Mouse (Mus musculus) c-Kit-negative CD71-positive TER-119-positive erythroid progenitor cells, embryonic 14.5 days (primary cell): ENCODE data around the gene Pax9.

Source experiments
- DNase-seq: peaks from one replicate; pipeline ENCODE4 v3.0.0-alpha.2; 2013; ENCODE audit warnings: low read depth, low spot score

Pax9 gene

GRCm38 (mm10) chr12:56691427-56692079 lies at the start of gene Pax9:
Pax9 (plus strand) TSS chr12:56691767.
- no peak for DNase-seq

GRCm38 (mm10) chr12:56669451-56670122 lies 22.0 kb upstream of the Pax9 start:
- no peak for DNase-seq

- DNase-seq: no peak
Measured at GRCm38 (mm10) chr12:56670795-56671194, 20.8 kb upstream of the Pax9 start.

DNA sequence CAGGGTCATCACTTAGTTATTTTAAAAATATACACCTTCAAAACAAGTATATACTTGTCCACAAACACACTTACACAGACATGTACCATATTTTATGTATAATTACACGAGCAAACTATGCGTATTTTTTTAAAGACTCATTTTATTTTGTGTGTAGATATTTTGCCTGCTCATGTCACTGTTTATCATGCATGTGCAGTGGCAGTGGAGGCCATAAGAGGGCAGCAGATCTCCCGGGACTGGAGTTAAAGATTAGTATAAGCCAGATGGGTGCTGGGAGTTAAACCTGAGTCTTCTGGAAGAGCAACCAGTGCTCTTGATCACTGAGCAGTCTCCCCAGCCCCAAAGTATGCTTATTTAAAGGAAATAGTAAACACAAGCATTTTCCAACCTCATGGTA lies 16.8 kb upstream of the Pax9 start:
- DNase-seq: no peak

DNA sequence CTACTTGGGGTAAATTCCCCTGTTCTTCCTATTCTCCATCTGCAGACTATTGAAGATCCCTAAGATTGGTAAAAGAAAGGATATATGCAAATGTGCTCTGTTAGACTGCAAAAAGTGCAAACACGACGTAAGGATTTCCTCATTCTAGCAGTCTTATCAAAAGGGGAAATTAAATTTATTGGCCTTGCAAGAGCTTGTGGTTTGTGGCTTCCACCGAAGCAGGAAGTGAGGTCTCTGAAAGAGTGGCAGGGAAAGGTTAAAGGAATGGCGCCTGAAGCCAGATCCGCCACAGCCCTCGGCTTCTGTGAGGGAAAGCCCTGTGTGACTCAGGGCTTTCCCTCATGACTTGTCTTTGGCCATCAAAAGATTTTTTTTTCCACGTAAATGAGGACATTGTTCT lies 13.9 kb upstream of the Pax9 start:
- no peak for DNase-seq

DNA sequence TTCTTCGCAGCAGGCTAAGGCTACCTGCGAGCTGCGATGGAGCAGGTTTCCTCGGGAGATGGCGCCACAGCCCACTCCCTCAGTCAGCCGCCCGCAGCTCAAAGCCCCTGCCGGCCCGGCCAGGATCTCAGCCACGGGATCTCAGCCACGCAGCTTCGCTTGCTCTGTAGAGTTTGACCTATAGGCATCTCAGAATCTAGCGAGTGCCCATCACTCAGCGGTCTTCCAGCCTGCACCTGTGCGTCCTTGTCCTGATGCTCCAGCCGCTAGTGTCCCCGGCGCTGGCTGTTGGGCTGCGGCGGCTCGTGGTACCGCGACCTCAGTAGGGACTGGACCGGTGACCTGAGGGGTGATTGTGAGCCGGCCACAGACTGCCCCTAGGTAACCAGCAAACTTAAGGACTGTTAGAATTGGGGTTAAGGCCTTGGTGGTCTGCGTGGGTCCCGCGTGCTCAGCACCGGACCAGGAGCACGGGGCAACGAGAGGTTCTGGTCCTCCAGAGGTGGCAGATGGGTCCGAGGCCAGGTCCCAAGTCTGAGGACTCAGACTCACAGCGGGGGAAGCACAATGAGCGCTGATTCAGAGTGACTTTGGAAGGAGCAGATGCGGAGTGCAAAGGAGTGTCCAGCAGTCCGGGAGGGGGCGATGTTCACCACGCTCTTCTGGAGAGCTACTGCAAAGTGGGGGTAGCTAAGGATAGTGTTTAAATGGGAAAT lies 10.3 kb upstream of the Pax9 start:
- no peak for DNase-seq

DNA sequence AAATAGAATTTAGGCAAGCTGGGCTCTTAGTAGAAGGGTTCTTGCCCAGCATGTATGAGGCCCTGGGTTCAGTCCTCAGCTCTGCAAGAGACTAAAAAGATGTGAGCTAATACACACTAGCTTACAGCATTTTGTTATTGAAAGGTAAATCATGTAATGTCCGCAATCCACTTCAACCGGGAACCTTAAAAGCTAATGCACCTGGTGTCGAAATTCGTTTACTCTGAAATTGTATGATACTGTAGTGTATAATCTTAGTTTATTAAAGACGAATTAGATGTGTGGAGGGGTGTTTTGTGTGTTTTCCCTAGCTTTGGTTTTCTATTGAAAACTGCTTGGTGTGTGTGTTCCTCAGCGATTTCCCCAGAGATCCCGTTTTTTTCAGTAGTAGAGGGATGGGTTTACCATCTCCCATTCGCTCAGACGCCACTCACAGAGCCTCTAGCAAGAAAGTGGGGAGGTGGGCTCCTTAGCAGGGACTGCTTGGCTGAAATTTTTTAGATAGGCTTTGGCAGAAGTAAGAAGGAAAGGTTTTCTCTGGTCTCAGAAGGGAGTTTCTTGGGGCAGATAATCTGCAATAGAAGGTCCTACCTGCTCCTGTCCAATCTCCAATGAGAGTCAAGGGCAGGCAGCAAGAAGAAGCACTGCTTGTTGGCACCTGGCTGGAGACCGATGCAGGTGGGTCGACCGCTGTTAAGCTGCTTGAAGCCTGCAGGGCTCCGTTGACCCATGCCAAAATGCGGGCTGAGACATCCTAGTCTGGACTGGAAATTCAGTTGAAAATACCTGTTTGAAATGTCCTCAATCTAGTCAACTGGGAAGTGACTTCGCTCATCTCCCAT lies 3.7 kb upstream of the Pax9 start:
- no peak for DNase-seq

GRCm38 (mm10) chr12:56688482-56688840 lies 3.1 kb upstream of the Pax9 start:
- no peak for DNase-seq

DNA sequence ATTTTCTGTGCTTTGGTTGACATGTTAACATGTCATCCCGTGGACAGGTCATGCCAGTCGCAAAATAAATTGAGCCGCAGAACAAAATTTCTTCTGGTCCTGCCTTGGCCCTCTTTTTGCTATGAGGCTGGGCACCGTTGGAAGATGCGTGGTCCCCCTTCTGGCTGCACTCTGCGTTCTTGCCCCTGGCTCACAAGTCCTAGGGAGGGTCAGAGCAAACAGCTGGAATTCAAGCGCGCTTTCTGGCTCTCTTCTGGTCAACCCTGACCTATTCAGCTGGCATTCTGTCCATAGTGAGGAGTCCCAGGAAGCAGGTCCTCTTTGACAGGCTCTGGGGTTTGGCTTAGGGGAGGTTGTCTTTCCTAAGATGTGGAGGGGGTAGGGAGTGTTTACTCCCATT lies 2.6 kb upstream of the Pax9 start:
- no peak for DNase-seq

DNA sequence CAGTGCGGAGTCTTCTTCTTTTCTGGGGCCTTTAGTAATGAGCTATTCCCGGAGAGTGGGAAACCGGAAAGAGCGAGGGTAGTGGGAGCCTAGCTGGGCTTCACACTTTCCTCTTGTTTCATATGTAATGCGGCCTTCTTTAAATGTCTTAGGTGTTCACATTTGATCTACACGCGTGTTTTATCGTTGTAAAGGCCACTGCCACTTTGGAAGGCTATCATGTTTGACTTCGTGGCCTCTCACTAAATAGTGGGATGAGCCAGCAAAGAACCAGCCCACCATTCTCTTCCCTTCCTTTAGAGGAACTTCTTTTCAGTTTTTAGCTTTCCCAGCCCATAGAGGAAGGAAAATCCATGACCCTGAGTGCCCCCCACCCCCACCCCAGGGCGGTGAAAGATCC lies 2.2 kb upstream of the Pax9 start:
- DNase-seq: no peak

DNA sequence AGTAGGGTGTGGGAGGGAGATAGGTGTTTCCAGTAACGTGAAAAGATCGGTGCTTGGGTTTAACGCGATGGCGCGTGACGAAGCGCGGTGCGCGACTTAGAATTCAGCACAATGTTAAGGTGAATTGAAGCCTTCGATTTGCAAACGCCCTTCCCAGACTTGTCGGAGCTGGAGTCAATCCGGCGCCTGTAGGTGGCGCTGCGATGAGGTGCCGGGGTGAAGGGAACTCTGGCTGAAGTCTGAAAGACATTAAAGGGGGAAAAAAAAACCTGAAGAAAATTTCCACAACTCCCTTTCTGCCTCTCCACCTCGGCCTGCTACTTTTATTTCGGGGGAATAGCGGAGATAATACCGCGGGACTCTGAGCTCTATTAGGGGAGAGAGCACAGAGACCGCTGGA lies 1.8 kb upstream of the Pax9 start:
- DNase-seq: no peak

- DNase-seq: no peak
Measured at GRCm38 (mm10) chr12:56690366-56690765, 1.2 kb upstream of the Pax9 start.

DNA sequence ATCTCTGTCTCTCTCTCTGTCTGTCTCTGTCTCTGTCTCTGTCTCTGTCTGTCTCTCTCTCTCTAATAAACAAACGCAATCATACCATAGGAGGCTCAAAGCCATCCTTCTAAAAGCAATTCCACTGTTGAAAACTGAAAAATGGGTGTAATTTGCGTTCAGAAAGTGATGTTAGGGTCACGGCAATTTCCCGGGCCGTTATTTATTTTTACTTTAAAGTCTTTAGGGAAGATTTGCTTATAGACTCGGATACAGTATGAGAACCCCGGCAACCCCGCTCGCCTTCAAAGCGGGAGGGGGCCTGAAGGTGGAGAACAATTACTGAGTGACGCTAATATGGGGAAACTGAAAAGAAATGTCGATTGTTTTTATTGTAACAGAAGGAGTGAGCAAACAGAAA lies 566 bp upstream of the Pax9 start:
- DNase-seq: no peak

- no peak for DNase-seq
Measured at GRCm38 (mm10) chr12:56692536-56692935, 969 bp downstream of the Pax9 start.

DNA sequence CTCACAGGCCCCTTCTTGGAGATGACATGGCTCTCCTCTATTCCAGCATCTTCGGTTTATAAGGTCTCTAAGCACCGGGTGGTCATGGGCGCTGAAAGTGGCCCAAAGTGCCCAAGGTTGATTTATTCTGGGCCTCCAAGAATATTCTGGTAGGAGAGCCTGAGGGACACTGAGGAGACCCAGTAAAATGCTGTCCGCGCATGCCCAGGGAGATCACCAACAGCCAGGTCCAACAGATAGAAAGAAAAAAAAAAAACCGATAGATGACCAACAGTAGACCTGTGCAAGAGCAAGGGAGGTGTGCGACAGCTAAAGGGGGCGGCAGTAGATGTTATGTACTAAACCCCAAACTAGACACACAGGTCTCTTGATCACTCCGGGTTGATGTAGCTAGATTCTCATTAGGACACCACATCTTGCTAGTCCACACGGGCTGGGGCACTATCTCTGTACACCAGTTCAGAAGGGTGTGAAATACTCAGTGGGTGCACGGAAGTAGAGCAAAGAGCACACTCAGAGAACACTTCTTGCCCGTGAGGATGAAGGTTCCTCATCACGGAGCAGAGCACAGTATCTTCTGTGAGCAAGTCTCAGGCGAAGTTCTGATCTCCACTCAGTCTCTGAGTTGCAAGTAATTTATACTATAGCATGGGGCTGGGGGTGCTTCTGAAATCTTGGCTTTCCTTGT lies 2.0 kb downstream of the Pax9 start:
- DNase-seq: no peak

- DNase-seq: no peak
Measured at GRCm38 (mm10) chr12:56694361-56694760, 2.8 kb downstream of the Pax9 start.

DNA sequence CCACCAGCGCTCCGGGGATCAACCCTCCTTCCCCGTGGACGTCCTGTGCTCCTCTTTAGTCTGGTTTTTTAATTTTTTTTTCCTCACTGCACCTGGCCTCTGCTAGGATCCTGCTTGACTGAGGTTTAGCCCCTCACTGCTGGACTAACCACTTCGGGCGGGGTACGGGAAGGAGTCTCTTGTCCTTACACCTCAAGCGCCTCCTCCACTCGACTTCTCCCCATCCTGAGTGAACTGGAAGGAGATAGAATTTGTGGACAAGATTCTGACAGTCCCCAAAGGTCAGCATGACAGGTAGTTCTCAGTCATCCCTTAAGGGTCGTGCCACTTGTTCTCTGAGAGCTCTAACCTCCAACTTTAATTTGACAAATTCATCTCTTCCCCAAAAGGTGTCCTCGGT lies 3.4 kb downstream of the Pax9 start:
- DNase-seq: no peak

DNA sequence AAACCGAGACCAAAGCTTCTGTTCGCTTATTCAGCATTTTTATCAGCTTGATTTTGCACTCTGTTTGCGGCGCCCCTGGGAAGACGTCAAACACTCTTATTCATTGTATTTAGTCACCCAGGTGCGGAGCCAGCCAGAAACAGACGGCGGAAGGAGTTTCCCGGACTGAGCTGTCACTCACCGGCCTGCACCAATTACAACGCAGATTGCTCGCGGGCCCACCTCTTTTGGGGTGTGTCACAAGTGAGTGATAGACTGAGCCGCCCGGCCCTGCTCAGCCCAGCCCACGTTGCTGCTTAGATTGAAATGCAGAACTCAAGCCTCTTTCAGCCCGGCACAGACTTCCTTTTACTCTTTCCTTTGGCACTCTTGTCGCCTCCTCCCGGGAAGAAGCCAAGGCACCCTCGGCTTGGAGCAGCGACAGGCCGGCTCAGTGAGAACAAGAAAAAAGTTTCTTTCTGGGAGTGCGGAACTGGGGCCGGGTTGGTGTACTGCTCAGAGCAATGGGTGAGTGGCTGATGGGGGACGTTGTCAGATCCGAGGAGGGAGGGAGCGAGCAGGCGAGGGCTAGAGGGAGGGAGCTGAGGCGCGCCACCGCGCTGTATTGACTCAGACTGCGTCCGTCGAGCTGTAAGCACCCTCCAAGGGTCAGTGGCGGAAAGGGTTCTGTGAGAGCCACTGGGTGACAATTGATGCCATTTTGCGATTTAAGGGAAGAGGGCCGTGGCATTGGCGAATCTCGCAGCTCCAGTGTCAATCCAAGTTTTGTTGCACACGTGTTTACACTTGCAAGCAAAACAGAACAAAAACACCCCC lies 4.0 kb downstream of the Pax9 start:
- DNase-seq: no peak

DNA sequence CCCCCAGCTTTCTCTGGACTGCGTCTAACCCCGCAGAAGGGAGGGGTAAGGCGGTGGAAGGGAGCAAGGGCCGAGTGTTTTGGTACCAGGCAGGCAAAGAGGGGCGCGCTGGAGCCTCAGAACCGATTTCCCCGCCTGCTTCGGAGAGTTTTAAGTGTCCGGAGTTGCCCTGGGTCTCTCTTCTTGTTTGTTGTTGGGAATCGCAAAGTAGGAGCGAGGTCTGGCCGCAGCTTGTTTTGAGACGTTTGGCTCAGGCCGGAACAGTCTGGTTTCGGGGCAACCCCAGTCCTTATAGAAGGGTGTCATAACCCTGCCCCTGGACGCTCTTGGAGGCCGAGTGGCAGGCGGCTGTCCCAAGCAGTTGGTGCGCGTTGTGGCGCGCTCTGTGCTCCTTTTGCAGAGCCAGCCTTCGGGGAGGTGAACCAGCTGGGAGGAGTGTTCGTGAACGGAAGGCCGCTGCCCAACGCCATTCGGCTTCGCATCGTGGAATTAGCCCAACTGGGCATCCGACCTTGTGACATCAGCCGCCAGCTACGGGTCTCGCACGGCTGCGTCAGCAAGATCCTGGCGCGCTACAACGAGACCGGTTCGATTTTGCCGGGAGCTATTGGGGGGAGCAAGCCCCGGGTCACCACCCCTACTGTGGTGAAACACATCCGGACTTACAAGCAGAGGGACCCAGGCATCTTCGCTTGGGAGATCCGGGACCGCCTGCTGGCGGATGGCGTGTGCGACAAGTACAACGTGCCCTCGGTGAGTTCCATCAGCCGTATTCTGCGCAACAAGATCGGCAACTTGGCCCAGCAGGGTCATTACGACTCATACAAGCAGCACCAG lies 4.8 kb downstream of the Pax9 start:
- DNase-seq: no peak
